Mouse (Mus musculus): ENCODE measurements around the gene Ctdspl. TPM values are rescaled to one million over a fixed set of nuclear protein-coding genes. Genes with fewer than 3 reads are reported as not detected.

Gene Ctdspl
- polyA plus RNA-seq, 1 experiment from 2014 or later = 10.4 TPM

DNA sequence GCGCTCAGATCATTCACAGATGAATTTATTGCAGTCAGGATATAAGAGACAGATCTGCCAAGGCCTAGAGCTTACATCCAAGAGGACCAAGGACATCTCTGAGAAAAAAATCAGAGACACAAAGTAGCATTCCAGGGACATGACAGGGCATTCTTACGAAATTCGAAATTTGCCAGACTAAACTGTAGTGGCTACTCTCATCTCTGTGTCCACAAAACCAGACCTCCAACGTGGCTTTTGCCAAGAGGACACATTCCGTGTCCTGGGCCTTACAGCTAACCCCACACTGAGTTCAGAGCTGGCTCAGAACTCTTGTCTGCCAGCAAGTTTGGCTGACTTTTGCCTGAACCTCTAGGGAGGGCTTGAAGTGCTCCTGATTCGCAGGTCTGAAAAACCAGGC, 40.5 kb upstream of the Ctdspl start:
- no peak overlapping the region for H3K9ac ChIP-seq (ENCODE audit: low read length)
- ATAC-seq (ENCODE audit: insufficient number of reproducible peaks, insufficient read depth, low FRiP score, low read depth) = no peak
- no peak overlapping the region for H3K4me3 ChIP-seq (ENCODE audit: control insufficient read depth in 1 of 2, insufficient read depth in 1 of 2, low read depth in 1 of 2, low read length in 2 of 2)
- peaks cover 3 to 10% of the 10 kb centered on the region in 2 experiments; a peak in 2 of 4 replicates for H3K4me1 ChIP-seq (ENCODE audit: control insufficient read depth in 2 of 2, insufficient read depth in 2 of 2, low read length in 2 of 2)
- H3K27ac ChIP-seq (replicated peaks in 1 of 2; ENCODE audit: control insufficient read depth in 1 of 2, insufficient read depth in 1 of 2, low read depth in 2 of 2, low read length in 2 of 2) = no peak overlapping the region
- H3K27me3 ChIP-seq (ENCODE audit: control insufficient read depth, insufficient read depth, low read length) = no peaks in the 10 kb centered on the region
- H3K4me2 ChIP-seq (ENCODE audit: low read length) = no peak overlapping the region
- no peaks in the 10 kb centered on the region for H3K9me3 ChIP-seq (ENCODE audit: control insufficient read depth, low read length)
- peaks cover 14% of the 10 kb centered on the region for H3K36me3 ChIP-seq (ENCODE audit: control insufficient read depth, insufficient read depth, low read length)
- 65% methylated on average over 6 of the region's 6 CpGs for WGBS

DNA sequence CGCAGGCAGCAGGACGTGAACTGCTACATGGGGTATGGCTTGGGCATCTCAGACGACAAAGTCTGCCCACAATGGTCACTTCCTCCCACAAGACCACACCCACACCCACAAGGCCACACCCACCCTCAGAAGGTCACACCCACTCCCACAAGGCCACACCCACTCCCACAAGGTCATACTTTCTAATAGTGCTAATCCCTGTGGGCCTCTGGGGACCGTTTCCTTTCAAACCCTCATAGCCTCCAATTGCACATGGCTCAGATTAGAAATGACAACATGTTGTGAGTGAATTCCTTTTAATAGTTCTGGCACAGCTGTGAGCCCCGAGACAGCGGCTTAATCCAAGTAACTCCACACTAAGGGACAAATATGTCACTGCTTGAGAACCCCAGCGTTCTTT, 39.1 kb upstream of the Ctdspl start:
- no peak overlapping the region for H3K4me2 ChIP-seq (ENCODE audit: low read length)
- H3K27me3 ChIP-seq (ENCODE audit: control insufficient read depth, insufficient read depth, low read length) = no peaks in the 10 kb centered on the region
- peaks cover 6 to 9% of the 10 kb centered on the region in 2 experiments; a peak in 3 of 4 replicates for H3K4me1 ChIP-seq (ENCODE audit: control insufficient read depth in 2 of 2, insufficient read depth in 2 of 2, low read length in 2 of 2)
- no peaks in the 10 kb centered on the region for H3K9me3 ChIP-seq (ENCODE audit: control insufficient read depth, low read length)
- WGBS = 72% methylated on average over 7 of the region's 7 CpGs
- no peak for ATAC-seq (ENCODE audit: insufficient number of reproducible peaks, insufficient read depth, low FRiP score, low read depth)
- H3K9ac ChIP-seq (ENCODE audit: low read length) = no peak overlapping the region
- no peak overlapping the region for H3K4me3 ChIP-seq (ENCODE audit: control insufficient read depth in 1 of 2, insufficient read depth in 1 of 2, low read depth in 1 of 2, low read length in 2 of 2)
- peaks cover 14% of the 10 kb centered on the region for H3K36me3 ChIP-seq (ENCODE audit: control insufficient read depth, insufficient read depth, low read length)
- no peak overlapping the region for H3K27ac ChIP-seq (replicated peaks in 1 of 2; ENCODE audit: control insufficient read depth in 1 of 2, insufficient read depth in 1 of 2, low read depth in 2 of 2, low read length in 2 of 2)

- H3K9me3 ChIP-seq (ENCODE audit: control insufficient read depth, low read length) = no peaks in the 10 kb centered on the region
- WGBS = 88% methylated on average over 8 of the region's 8 CpGs
- H3K36me3 ChIP-seq (ENCODE audit: control insufficient read depth, insufficient read depth, low read length) = peaks cover 15% of the 10 kb centered on the region
- no peak overlapping the region for H3K27ac ChIP-seq (replicated peaks in 1 of 2; ENCODE audit: control insufficient read depth in 1 of 2, insufficient read depth in 1 of 2, low read depth in 2 of 2, low read length in 2 of 2)
- no peak overlapping the region for H3K4me3 ChIP-seq (ENCODE audit: control insufficient read depth in 1 of 2, insufficient read depth in 1 of 2, low read depth in 1 of 2, low read length in 2 of 2)
- no peak overlapping the region for H3K4me2 ChIP-seq (ENCODE audit: low read length)
- H3K9ac ChIP-seq (ENCODE audit: low read length) = no peak overlapping the region
- H3K4me1 ChIP-seq (ENCODE audit: control insufficient read depth in 2 of 2, insufficient read depth in 2 of 2, low read length in 2 of 2) = peaks cover 6 to 9% of the 10 kb centered on the region in 2 experiments; a peak in 3 of 4 replicates
- no peak for ATAC-seq (ENCODE audit: insufficient number of reproducible peaks, insufficient read depth, low FRiP score, low read depth)
- no peaks in the 10 kb centered on the region for H3K27me3 ChIP-seq (ENCODE audit: control insufficient read depth, insufficient read depth, low read length)
Observed at GRCm38 (mm10) chr9:118887734-118888133, 38.5 kb upstream of the Ctdspl start.

DNA sequence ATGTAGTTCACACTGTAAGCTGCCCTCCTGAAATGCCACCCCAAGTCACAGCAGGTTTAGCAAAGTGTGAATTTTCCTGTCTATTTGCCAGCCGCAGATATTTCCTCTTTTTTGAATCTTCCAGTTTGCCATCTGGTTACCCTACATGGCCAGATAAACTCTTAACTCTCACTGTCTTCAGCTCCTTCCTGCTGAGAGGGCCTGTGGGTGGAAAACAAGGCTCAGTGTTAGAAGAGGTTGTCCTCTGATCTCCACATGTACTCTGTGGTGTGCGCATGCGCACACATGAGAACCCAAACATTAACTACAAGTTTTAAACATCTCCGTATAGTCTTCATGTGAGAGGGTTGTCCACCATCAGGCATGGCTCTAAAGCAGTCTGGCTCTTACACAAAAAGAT, 36.1 kb upstream of the Ctdspl start:
- Histone ChIP-seq H3K9me3 (ENCODE audit: control insufficient read depth, low read length) (no peaks in the 10 kb centered on the region), H3K9ac (ENCODE audit: low read length) (no peak overlapping the region), H3K27ac (replicated peaks in 1 of 2; ENCODE audit: control insufficient read depth in 1 of 2, insufficient read depth in 1 of 2, low read depth in 2 of 2, low read length in 2 of 2) (no peak overlapping the region), H3K4me1 (ENCODE audit: control insufficient read depth in 2 of 2, insufficient read depth in 2 of 2, low read length in 2 of 2) (peaks cover 6 to 9% of the 10 kb centered on the region in 2 experiments; a peak in 3 of 4 replicates), H3K36me3 (ENCODE audit: control insufficient read depth, insufficient read depth, low read length) (peaks cover 27% of the 10 kb centered on the region), H3K4me3 (ENCODE audit: control insufficient read depth in 1 of 2, insufficient read depth in 1 of 2, low read depth in 1 of 2, low read length in 2 of 2) (no peak overlapping the region), H3K27me3 (ENCODE audit: control insufficient read depth, insufficient read depth, low read length) (no peaks in the 10 kb centered on the region), H3K4me2 (ENCODE audit: low read length) (no peak overlapping the region)
- no peak for ATAC-seq (ENCODE audit: insufficient number of reproducible peaks, insufficient read depth, low FRiP score, low read depth)
- WGBS = 79% methylated on average over 4 of the region's 4 CpGs

GRCm38 (mm10) chr9:118890645-118891044, 35.6 kb upstream of the Ctdspl start:
- peaks cover 6 to 9% of the 10 kb centered on the region in 2 experiments; a peak in 3 of 4 replicates for H3K4me1 ChIP-seq (ENCODE audit: control insufficient read depth in 2 of 2, insufficient read depth in 2 of 2, low read length in 2 of 2)
- WGBS = 58% methylated on average over 2 of the region's 2 CpGs
- H3K9ac ChIP-seq (ENCODE audit: low read length) = no peak overlapping the region
- H3K9me3 ChIP-seq (ENCODE audit: control insufficient read depth, low read length) = no peaks in the 10 kb centered on the region
- no peak for ATAC-seq (ENCODE audit: insufficient number of reproducible peaks, insufficient read depth, low FRiP score, low read depth)
- H3K27me3 ChIP-seq (ENCODE audit: control insufficient read depth, insufficient read depth, low read length) = no peaks in the 10 kb centered on the region
- no peak overlapping the region for H3K4me2 ChIP-seq (ENCODE audit: low read length)
- H3K4me3 ChIP-seq (ENCODE audit: control insufficient read depth in 1 of 2, insufficient read depth in 1 of 2, low read depth in 1 of 2, low read length in 2 of 2) = no peak overlapping the region
- H3K27ac ChIP-seq (replicated peaks in 1 of 2; ENCODE audit: control insufficient read depth in 1 of 2, insufficient read depth in 1 of 2, low read depth in 2 of 2, low read length in 2 of 2) = 0 out of 4 replicates have a peak overlapping the region, but pooled peaks of 1 of the 2 experiments have one; percentile 28
- peaks cover 27% of the 10 kb centered on the region for H3K36me3 ChIP-seq (ENCODE audit: control insufficient read depth, insufficient read depth, low read length)

DNA sequence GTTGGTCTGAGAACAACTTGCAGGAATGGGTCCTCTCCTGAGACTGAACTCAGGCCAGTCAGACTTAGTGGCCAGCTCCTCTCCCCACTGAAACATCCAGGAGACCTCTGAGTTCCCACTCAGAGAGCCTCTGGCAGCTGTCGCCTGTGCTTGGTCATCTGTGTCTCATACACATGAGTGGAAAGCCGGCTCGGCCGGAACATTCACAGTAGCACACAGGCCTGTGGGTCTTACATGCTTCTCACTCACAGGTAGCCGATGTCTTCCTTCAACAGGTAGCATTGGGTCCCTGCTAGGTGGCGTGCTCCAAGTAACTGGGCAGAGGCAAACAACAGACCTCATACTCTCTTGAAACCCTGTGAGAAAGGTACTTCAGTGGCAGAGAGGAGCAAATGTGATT, 35.2 kb upstream of the Ctdspl start:
- 0 out of 4 replicates have a peak overlapping the region, but pooled peaks of 1 of the 2 experiments have one; percentile 28 for H3K27ac ChIP-seq (replicated peaks in 1 of 2; ENCODE audit: control insufficient read depth in 1 of 2, insufficient read depth in 1 of 2, low read depth in 2 of 2, low read length in 2 of 2)
- peaks cover 27% of the 10 kb centered on the region for H3K36me3 ChIP-seq (ENCODE audit: control insufficient read depth, insufficient read depth, low read length)
- H3K4me3 ChIP-seq (ENCODE audit: control insufficient read depth in 1 of 2, insufficient read depth in 1 of 2, low read depth in 1 of 2, low read length in 2 of 2) = no peak overlapping the region
- WGBS = 81% methylated on average over 6 of the region's 6 CpGs
- no peak for ATAC-seq (ENCODE audit: insufficient number of reproducible peaks, insufficient read depth, low FRiP score, low read depth)
- H3K27me3 ChIP-seq (ENCODE audit: control insufficient read depth, insufficient read depth, low read length) = no peaks in the 10 kb centered on the region
- peaks cover 6 to 9% of the 10 kb centered on the region in 2 experiments; a peak in 3 of 4 replicates for H3K4me1 ChIP-seq (ENCODE audit: control insufficient read depth in 2 of 2, insufficient read depth in 2 of 2, low read length in 2 of 2)
- no peak overlapping the region for H3K4me2 ChIP-seq (ENCODE audit: low read length)
- H3K9me3 ChIP-seq (ENCODE audit: control insufficient read depth, low read length) = no peaks in the 10 kb centered on the region
- no peak overlapping the region for H3K9ac ChIP-seq (ENCODE audit: low read length)

GRCm38 (mm10) chr9:118891593-118891992, 34.7 kb upstream of the Ctdspl start:
- H3K9me3 ChIP-seq (ENCODE audit: control insufficient read depth, low read length) = no peaks in the 10 kb centered on the region
- H3K9ac ChIP-seq (ENCODE audit: low read length) = peak overlapping the region; percentile 30; the same call in 1 of the 2 replicates
- H3K4me1 ChIP-seq (ENCODE audit: control insufficient read depth in 2 of 2, insufficient read depth in 2 of 2, low read length in 2 of 2) = peaks cover 6 to 9% of the 10 kb centered on the region in 2 experiments; a peak in 3 of 4 replicates
- H3K27ac ChIP-seq (replicated peaks in 1 of 2; ENCODE audit: control insufficient read depth in 1 of 2, insufficient read depth in 1 of 2, low read depth in 2 of 2, low read length in 2 of 2) = 0 out of 4 replicates have a peak overlapping the region, but pooled peaks of 1 of the 2 experiments have one; percentile 28
- no peak overlapping the region for H3K4me2 ChIP-seq (ENCODE audit: low read length)
- H3K27me3 ChIP-seq (ENCODE audit: control insufficient read depth, insufficient read depth, low read length) = no peaks in the 10 kb centered on the region
- no peak for ATAC-seq (ENCODE audit: insufficient number of reproducible peaks, insufficient read depth, low FRiP score, low read depth)
- 88% methylated on average over 9 of the region's 9 CpGs for WGBS
- peaks cover 27% of the 10 kb centered on the region for H3K36me3 ChIP-seq (ENCODE audit: control insufficient read depth, insufficient read depth, low read length)
- no peak overlapping the region for H3K4me3 ChIP-seq (ENCODE audit: control insufficient read depth in 1 of 2, insufficient read depth in 1 of 2, low read depth in 1 of 2, low read length in 2 of 2)

DNA sequence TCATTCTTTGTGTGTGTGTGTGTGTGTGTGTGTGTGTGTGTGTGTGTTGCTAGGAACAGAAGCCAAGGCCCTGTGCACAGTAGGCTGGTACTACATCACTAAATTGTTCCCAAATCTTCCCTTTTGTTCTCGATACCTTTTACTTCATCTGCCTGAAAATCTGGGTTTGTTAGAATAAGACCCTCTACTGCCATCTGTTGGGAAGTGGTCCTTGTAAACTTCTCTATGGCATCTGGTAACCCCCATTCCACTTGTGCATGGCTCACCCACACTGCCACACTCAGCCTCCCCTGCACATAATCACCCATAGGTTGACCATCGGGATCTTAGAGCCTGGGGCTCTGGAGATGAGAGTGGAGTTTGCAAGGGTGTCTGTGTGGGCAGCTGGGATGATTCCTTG, 31.2 kb upstream of the Ctdspl start:
- Histone ChIP-seq H3K27me3 (ENCODE audit: control insufficient read depth, insufficient read depth, low read length) (no peaks in the 10 kb centered on the region), H3K9me3 (ENCODE audit: control insufficient read depth, low read length) (no peaks in the 10 kb centered on the region), H3K9ac (ENCODE audit: low read length) (no peak overlapping the region), H3K4me3 (ENCODE audit: control insufficient read depth in 1 of 2, insufficient read depth in 1 of 2, low read depth in 1 of 2, low read length in 2 of 2) (no peak overlapping the region), H3K36me3 (ENCODE audit: control insufficient read depth, insufficient read depth, low read length) (peaks cover 30% of the 10 kb centered on the region), H3K4me2 (ENCODE audit: low read length) (no peak overlapping the region), H3K4me1 (ENCODE audit: control insufficient read depth in 2 of 2, insufficient read depth in 2 of 2, low read length in 2 of 2) (peaks cover 2 to 9% of the 10 kb centered on the region in 2 experiments; a peak in 2 of 4 replicates), H3K27ac (replicated peaks in 1 of 2; ENCODE audit: control insufficient read depth in 1 of 2, insufficient read depth in 1 of 2, low read depth in 2 of 2, low read length in 2 of 2) (no peak overlapping the region)
- ATAC-seq (ENCODE audit: insufficient number of reproducible peaks, insufficient read depth, low FRiP score, low read depth) = no peak
- WGBS = 67% methylated on average over 2 of the region's 2 CpGs

Measured in heart, embryonic 14.5 days (tissue).